Mouse (Mus musculus): ENCODE results near the gene Ptpn3.

The Ptpn3 gene

GRCm38 (mm10) chr4:57171817-57172216 is 129.8 kb downstream of the Ptpn3 start:
- DNase-seq (ENCODE audit: low spot score in 2 of 2), result no peak

- DNase-seq (ENCODE audit: low spot score in 2 of 2), result no peak
Measured at GRCm38 (mm10) chr4:57168680-57169079, 133.0 kb downstream of the Ptpn3 start.

GRCm38 (mm10) chr4:57168277-57168676 is 133.4 kb downstream of the Ptpn3 start:
- DNase-seq (ENCODE audit: low spot score in 2 of 2), result no peak

GRCm38 (mm10) chr4:57166922-57167870 is 134.4 kb downstream of the Ptpn3 start:
- no peak for DNase-seq (ENCODE audit: low spot score in 2 of 2)

- no peak for DNase-seq (ENCODE audit: low spot score in 2 of 2)
Measured at GRCm38 (mm10) chr4:57165654-57166053, 136.0 kb downstream of the Ptpn3 start.

- DNase-seq (ENCODE audit: low spot score in 2 of 2), result no peak
Measured at GRCm38 (mm10) chr4:57164578-57165210, 136.9 kb downstream of the Ptpn3 start.

GRCm38 (mm10) chr4:57162789-57163722 is 138.6 kb downstream of the Ptpn3 start:
- no peak for DNase-seq (ENCODE audit: low spot score in 2 of 2)

GRCm38 (mm10) chr4:57160571-57160970 is 141.1 kb downstream of the Ptpn3 start:
- no peak for DNase-seq (ENCODE audit: low spot score in 2 of 2)

GRCm38 (mm10) chr4:57156549-57157169 is 145.0 kb downstream of the Ptpn3 start:
- DNase-seq (ENCODE audit: low spot score in 2 of 2), result no peak

- no peak for DNase-seq (ENCODE audit: low spot score in 2 of 2)
Measured at GRCm38 (mm10) chr4:57153838-57154237, 147.8 kb downstream of the Ptpn3 start.

GRCm38 (mm10) chr4:57153068-57153835 is 148.4 kb downstream of the Ptpn3 start:
- DNase-seq (ENCODE audit: low spot score in 2 of 2), result no peak

- no peak for DNase-seq (ENCODE audit: low spot score in 2 of 2)
Measured at GRCm38 (mm10) chr4:57148182-57148581, 153.5 kb downstream of the Ptpn3 start.

GRCm38 (mm10) chr4:57143026-57143937 is 158.4 kb downstream of the Ptpn3 start, which contains the start of gene Epb41l4b:
Gene Epb41l4b (minus strand): TSS chr4:57143437.
- DNase-seq (ENCODE audit: low spot score in 2 of 2), result peak; percentile 60 to 75

GRCm38 (mm10) chr4:57142374-57143025 is 159.1 kb downstream of the Ptpn3 start:
- DNase-seq (ENCODE audit: low spot score in 2 of 2), result peak in 1 of 2 experiments; percentile 23

GRCm38 (mm10) chr4:57141908-57142361 is 159.7 kb downstream of the Ptpn3 start:
- DNase-seq (ENCODE audit: low spot score in 2 of 2), result peak in 1 of 2 experiments; percentile 17

GRCm38 (mm10) chr4:57140992-57141717 is 160.5 kb downstream of the Ptpn3 start:
- no peak for DNase-seq (ENCODE audit: low spot score in 2 of 2)
